Mouse (Mus musculus) heart, embryonic 13.5 days (tissue): Measurements from ENCODE around the gene Pih1d1. TPM values are rescaled to one million over a fixed set of nuclear protein-coding genes. Genes with fewer than 3 reads are reported as not detected.

Experiments used
- ATAC-seq: fragments of 200-750 bp; cut with Nextera tagmentation; 2 replicates; pipeline ENCODE4 v1.8.0; 2017; ENCODE audit warnings: moderate TSS enrichment; ENCODE audit not compliant: insufficient number of reproducible peaks, low FRiP score, low TSS enrichment; ENCODE audit errors: extremely low read depth
- H3K27ac ChIP-seq: fragments of 300-500 bp; sonication (generic); replicated peaks from 2 replicates; pipeline ENCODE4 v1.5.1; 2015; ENCODE audit warnings: moderate library complexity, mild to moderate bottlenecking, inconsistent platforms
- H3K27me3 ChIP-seq: fragments of 300-500 bp; sonication (generic); replicated peaks from 2 replicates; pipeline ENCODE4 v1.6.1; 2015; ENCODE audit warnings: mild to moderate bottlenecking, inconsistent platforms
- H3K36me3 ChIP-seq: fragments of 300-500 bp; sonication (generic); 2 replicates; pipeline ENCODE4 v1.6.1; 2015; ENCODE audit warnings: mild to moderate bottlenecking, inconsistent platforms
- H3K4me1 ChIP-seq: fragments of 300-500 bp; sonication (generic); 2 replicates; pipeline ENCODE4 v1.6.1; 2015; ENCODE audit warnings: inconsistent platforms
- H3K4me2 ChIP-seq: fragments of 300-500 bp; sonication (generic); 2 replicates; pipeline ENCODE4 v1.6.1; 2015; ENCODE audit warnings: inconsistent platforms, mild to moderate bottlenecking, moderate library complexity
- H3K4me3 ChIP-seq: fragments of 300-500 bp; sonication (generic); 2 replicates; pipeline ENCODE4 v1.5.1; 2015; ENCODE audit warnings: moderate library complexity, mild to moderate bottlenecking, inconsistent platforms
- H3K9ac ChIP-seq: fragments of 300-500 bp; sonication (generic); 2 replicates; pipeline ENCODE4 v1.6.1; 2015; ENCODE audit warnings: inconsistent platforms, mild to moderate bottlenecking, moderate library complexity
- H3K9me3 ChIP-seq: fragments of 300-500 bp; sonication (generic); 2 replicates; pipeline ENCODE4 v1.6.1; 2016; ENCODE audit warnings: inconsistent platforms
- WGBS: fragments of 180-500 bp; shearing (Covaris S2); methylation state at CpG from one replicate; pipeline ENCODE4 v1.1.7; 2015; ENCODE audit warnings: mixed read lengths; 5-methylcytosine and 5-hydroxymethylcytosine counted together
- polyA plus RNA-seq: library from polyadenylated mRNA; unstranded; fragments of >200 nt; fragmentation: Nextera tagmentation; extraction: Ambion mirVana; gene quantifications from 2 replicates; pipeline ENCODE4 v1.2.1, GENCODE M21; 2015

Gene Pih1d1
- polyA plus RNA-seq, 1 experiment from 2014 or later = 82.2 TPM

DNA sequence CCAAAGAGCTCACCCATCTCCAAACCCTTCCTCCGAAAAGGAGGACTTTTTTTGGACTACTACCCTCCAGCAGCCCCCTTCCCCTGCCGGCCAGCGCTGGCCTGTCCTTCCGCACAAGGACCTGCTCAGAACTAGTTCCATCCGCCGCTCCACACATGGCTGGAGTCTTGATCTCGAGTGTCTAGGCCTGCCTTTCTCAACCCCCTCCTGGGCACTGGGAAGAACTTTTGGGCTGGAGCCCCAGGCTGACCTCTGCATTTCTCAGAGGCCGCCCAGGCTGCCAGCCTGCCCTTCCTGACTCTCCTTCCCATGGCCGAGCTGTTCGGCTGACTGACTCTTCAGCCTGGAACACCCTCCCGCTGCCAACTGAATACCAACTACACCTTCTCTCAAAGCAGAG is 28.5 kb downstream of the Pih1d1 start:
- no peaks in the 10 kb centered on the region for H3K36me3 ChIP-seq
- 17% methylated on average over 11 of the region's 11 CpGs for WGBS
- no peak overlapping the region for H3K27ac ChIP-seq
- H3K27me3 ChIP-seq = peaks cover 99% of the 10 kb centered on the region
- H3K4me1 ChIP-seq = peaks cover 21% of the 10 kb centered on the region
- no peak for ATAC-seq
- H3K9ac ChIP-seq = peak overlapping the region; percentile 65
- H3K4me3 ChIP-seq = peak overlapping the region; percentile 44
- peak overlapping the region; percentile 69 for H3K4me2 ChIP-seq
- no peaks in the 10 kb centered on the region for H3K9me3 ChIP-seq

- H3K9ac ChIP-seq = no peak overlapping the region
- H3K4me1 ChIP-seq = peaks cover 21% of the 10 kb centered on the region
- WGBS = 58% methylated on average over 7 of the region's 7 CpGs
- H3K9me3 ChIP-seq = no peaks in the 10 kb centered on the region
- H3K27me3 ChIP-seq = peaks cover 99% of the 10 kb centered on the region
- H3K27ac ChIP-seq = no peak overlapping the region
- no peak overlapping the region for H3K4me2 ChIP-seq
- no peak for ATAC-seq
- no peak overlapping the region for H3K4me3 ChIP-seq
- no peaks in the 10 kb centered on the region for H3K36me3 ChIP-seq
Measured at GRCm38 (mm10) chr7:45183672-45184071, 29.6 kb downstream of the Pih1d1 start.

DNA sequence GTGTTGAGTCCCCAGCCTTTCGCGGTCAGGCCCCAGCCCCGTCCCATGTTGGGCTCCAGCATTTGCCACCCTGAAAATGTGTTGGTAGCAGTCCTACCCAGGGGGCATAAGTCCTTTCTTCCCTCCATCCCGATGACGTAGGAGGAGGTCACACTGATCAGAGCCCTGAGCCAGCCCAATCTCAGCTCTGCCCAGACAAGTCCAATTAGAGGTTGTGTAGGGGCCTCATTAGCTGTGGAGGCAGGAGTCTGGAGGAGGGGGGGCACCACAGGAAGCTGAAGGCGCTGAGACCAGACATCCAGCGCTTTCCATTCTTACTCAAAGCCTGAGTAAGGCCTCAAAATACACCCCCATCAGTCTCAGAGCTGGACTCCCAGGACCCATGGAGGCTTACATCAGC is 31.8 kb downstream of the Pih1d1 start:
- no peak for ATAC-seq
- no peak overlapping the region for H3K9ac ChIP-seq
- no peaks in the 10 kb centered on the region for H3K36me3 ChIP-seq
- no peak overlapping the region for H3K27ac ChIP-seq
- H3K9me3 ChIP-seq = no peaks in the 10 kb centered on the region
- peaks cover 99% of the 10 kb centered on the region for H3K27me3 ChIP-seq
- no peak overlapping the region for H3K4me2 ChIP-seq
- peaks cover 17% of the 10 kb centered on the region for H3K4me1 ChIP-seq
- H3K4me3 ChIP-seq = no peak overlapping the region
- WGBS = 61% methylated on average over 7 of the region's 7 CpGs

GRCm38 (mm10) chr7:45189600-45189999 is 35.5 kb downstream of the Pih1d1 start:
- Histone ChIP-seq H3K4me1 (peaks cover 13% of the 10 kb centered on the region), H3K27me3 (peaks cover 91% of the 10 kb centered on the region), H3K4me3 (no peak overlapping the region), H3K4me2 (no peak overlapping the region), H3K9me3 (no peaks in the 10 kb centered on the region), H3K36me3 (no peaks in the 10 kb centered on the region), H3K9ac (no peak overlapping the region), H3K27ac (no peak overlapping the region)
- ATAC-seq = no peak
- WGBS = 48% methylated on average over 16 of the region's 16 CpGs

DNA sequence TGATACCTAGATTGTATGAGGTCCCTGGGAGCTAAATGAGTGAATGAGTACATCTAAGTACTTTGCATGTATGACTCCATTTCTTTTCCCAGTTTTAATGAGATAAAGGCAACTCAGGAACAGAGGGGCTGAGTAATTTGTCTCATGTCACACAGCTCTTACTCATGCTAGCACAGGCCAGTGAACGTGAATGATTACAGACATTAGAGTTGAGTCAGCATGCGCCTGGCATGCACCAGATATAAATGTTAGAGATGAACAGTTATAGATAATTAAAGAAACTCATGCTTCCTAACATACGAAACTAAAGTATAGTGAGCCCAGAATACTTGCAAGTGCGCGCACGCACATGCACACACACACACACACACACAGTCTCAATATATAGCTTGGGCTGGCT is 36.1 kb downstream of the Pih1d1 start:
- Histone ChIP-seq H3K4me2 (no peak overlapping the region), H3K9ac (no peak overlapping the region), H3K9me3 (no peaks in the 10 kb centered on the region), H3K27ac (no peak overlapping the region), H3K27me3 (peaks cover 85% of the 10 kb centered on the region), H3K4me1 (peaks cover 16% of the 10 kb centered on the region), H3K36me3 (no peaks in the 10 kb centered on the region), H3K4me3 (no peak overlapping the region)
- WGBS = 83% methylated on average over 6 of the region's 6 CpGs
- ATAC-seq = no peak

- no peaks in the 10 kb centered on the region for H3K9me3 ChIP-seq
- H3K27me3 ChIP-seq = peaks cover 75% of the 10 kb centered on the region
- no peaks in the 10 kb centered on the region for H3K36me3 ChIP-seq
- ATAC-seq = no peak
- no peak overlapping the region for H3K4me2 ChIP-seq
- no peak overlapping the region for H3K27ac ChIP-seq
- WGBS = 56% methylated on average over 2 of the region's 2 CpGs
- no peak overlapping the region for H3K4me3 ChIP-seq
- H3K9ac ChIP-seq = no peak overlapping the region
- H3K4me1 ChIP-seq = peaks cover 24% of the 10 kb centered on the region
Measured at GRCm38 (mm10) chr7:45191161-45191560, 37.1 kb downstream of the Pih1d1 start.

GRCm38 (mm10) chr7:45191803-45192363 is 37.8 kb downstream of the Pih1d1 start:
- Histone ChIP-seq H3K4me1 (peaks cover 24% of the 10 kb centered on the region), H3K4me3 (no peak overlapping the region), H3K36me3 (no peaks in the 10 kb centered on the region), H3K27me3 (peaks cover 69% of the 10 kb centered on the region), H3K4me2 (no peak overlapping the region), H3K9ac (peak overlapping the region; percentile 45; the same call in 1 of the 2 replicates), H3K27ac (no peak overlapping the region), H3K9me3 (no peaks in the 10 kb centered on the region)
- no peak for ATAC-seq
- WGBS = 7% methylated on average over 8 of the region's 8 CpGs

DNA sequence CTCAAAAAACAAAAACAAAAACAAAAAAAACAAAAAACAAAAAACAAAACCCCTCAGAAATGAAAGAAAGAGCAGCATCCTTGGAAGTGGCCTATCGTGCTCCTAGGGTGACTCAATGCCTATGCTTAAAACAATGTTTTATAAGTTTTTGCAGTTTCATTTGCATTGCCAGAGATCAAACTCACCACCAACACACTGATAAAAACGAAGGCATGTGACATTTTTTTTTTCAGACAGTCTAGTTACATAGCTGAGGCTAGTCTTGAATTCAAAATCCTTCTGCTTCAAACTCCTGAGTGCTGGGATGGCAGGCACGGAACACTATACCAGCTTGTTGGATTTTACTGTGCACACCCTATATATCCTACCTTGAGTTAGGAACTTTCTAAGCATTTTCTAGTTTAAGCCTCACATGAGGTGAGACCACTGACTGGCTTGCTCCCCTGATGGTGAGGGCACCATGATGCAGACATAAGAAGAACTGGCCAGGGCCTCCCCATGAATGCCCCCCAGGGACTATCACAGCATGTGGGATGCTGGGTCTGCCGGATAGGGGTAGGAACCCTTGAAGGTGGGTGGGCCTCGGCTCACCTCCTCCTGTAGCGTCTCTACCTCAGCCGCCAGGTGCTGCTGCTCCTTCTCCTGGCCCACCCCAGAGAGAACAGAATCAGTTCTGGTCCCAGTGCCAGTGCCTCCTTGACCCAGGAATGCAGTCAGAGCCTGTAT is 38.6 kb downstream of the Pih1d1 start:
- peaks cover 68% of the 10 kb centered on the region for H3K27me3 ChIP-seq
- H3K27ac ChIP-seq = no peak overlapping the region

GRCm38 (mm10) chr7:45193406-45193805 is 39.3 kb downstream of the Pih1d1 start:
- no peak overlapping the region for H3K4me2 ChIP-seq
- H3K36me3 ChIP-seq = no peaks in the 10 kb centered on the region
- WGBS = 63% methylated on average over 5 of the region's 5 CpGs
- ATAC-seq = no peak
- H3K4me1 ChIP-seq = peaks cover 26% of the 10 kb centered on the region
- no peak overlapping the region for H3K4me3 ChIP-seq
- no peak overlapping the region for H3K9ac ChIP-seq
- no peak overlapping the region for H3K27ac ChIP-seq
- H3K27me3 ChIP-seq = peaks cover 63% of the 10 kb centered on the region
- H3K9me3 ChIP-seq = no peaks in the 10 kb centered on the region

More for the DNA sequence above, 38.6 kb downstream of the Pih1d1 start:
- Histone ChIP-seq H3K4me1 (peaks cover 26% of the 10 kb centered on the region), H3K36me3 (no peaks in the 10 kb centered on the region), H3K9me3 (no peaks in the 10 kb centered on the region), H3K4me3 (no peak overlapping the region), H3K4me2 (no peak overlapping the region), H3K9ac (no peak overlapping the region)
- ATAC-seq = no peak
- WGBS = 77% methylated on average over 7 of the region's 7 CpGs

DNA sequence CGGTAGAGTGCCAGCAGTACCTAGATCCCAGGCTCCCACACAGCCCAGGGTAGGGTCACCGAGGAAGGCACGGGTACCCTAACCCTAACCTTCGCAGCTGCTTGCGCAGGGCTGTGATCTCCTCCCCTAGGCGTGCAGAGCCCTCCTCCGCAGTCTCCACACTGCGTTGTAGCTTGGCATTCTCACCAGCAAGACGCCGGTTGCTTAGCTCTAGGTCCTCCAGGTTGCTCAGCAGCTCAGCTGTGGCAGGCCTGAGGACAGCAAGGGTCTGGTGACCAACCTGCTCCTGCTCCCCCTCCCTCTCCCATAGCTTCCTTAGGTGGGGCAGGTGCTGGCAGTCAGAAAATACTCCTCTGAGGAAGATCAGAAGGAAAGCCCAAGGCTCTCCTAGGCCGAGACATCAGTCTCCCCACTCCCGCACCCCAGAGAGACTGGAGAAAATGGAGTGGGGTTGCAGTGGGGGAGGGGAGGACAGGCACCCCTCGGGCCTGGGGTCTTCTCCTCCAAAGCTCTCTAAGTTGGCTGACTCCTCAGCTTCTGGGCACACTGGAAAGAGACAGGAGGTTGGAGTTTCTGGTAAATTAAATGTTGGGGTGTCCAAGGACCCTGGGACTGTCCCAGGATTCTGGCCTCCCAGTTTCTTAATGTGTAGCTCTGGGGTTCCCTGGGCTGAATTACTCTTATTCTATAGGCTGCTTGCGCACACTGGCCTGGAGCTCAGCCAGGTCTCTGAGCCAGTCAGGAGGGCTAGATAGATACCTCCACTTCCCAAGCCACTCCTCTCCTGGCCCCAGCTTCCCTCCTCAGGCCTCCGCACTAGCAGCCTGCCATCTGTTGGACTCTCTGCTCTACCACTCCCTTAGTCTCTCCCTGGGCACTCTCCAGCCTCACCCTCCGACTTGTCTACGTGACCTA is 40.0 kb downstream of the Pih1d1 start:
- no peaks in the 10 kb centered on the region for H3K9me3 ChIP-seq
- no peak overlapping the region for H3K9ac ChIP-seq
- 74% methylated on average over 17 of the region's 17 CpGs for WGBS
- no peak overlapping the region for H3K27ac ChIP-seq
- no peak overlapping the region for H3K4me3 ChIP-seq
- peaks cover 26% of the 10 kb centered on the region for H3K4me1 ChIP-seq
- H3K4me2 ChIP-seq = no peak overlapping the region
- no peak for ATAC-seq
- peaks cover 62% of the 10 kb centered on the region for H3K27me3 ChIP-seq
- H3K36me3 ChIP-seq = no peaks in the 10 kb centered on the region

DNA sequence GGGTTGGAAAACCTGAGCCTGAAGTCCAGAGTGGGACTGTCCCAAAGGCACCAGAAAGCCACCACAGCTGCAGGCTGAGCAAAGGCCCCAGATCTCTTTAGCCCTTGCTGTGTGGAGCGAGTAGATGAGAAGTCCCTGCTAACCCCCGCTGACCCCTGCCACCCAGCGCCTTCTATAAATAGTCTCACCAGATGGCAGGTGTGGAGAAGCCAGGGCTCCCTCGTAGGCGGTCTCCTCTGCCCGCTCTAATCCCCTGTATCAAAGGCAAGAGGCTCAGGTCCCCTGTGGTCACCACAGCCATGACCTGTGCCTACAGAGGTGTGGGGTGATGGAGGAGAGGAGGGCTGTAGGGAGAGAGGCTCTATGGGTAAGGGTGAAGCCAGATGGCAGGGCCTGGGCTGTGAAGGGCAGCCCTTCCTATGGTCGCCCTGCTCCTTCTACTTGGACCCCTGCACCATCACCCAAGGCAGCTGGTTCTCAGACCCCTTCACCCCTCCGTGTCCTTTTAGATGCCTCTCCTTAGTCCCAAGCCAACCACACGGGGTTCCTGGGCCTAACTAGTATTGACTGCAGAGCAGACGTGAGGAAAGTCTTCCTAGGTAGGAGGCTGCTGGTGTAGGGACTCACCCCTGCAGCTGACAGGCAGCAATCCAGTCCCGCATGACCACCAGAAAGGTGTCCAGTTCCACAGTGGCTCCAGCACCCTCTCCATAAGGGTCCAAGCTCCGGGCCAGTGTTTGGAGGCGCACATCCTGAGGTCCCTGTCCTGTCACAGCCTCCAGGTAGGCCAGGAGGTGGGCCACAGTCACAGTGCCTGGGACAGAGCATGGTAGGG is 41.5 kb downstream of the Pih1d1 start:
- no peak overlapping the region for H3K27ac ChIP-seq
- peaks cover 53% of the 10 kb centered on the region for H3K27me3 ChIP-seq
- H3K4me1 ChIP-seq = peaks cover 26% of the 10 kb centered on the region
- H3K4me2 ChIP-seq = no peak overlapping the region
- H3K36me3 ChIP-seq = no peaks in the 10 kb centered on the region
- no peaks in the 10 kb centered on the region for H3K9me3 ChIP-seq
- no peak for ATAC-seq
- no peak overlapping the region for H3K9ac ChIP-seq
- 51% methylated on average over 13 of the region's 13 CpGs for WGBS
- no peak overlapping the region for H3K4me3 ChIP-seq
